In the genomic region with DNA sequence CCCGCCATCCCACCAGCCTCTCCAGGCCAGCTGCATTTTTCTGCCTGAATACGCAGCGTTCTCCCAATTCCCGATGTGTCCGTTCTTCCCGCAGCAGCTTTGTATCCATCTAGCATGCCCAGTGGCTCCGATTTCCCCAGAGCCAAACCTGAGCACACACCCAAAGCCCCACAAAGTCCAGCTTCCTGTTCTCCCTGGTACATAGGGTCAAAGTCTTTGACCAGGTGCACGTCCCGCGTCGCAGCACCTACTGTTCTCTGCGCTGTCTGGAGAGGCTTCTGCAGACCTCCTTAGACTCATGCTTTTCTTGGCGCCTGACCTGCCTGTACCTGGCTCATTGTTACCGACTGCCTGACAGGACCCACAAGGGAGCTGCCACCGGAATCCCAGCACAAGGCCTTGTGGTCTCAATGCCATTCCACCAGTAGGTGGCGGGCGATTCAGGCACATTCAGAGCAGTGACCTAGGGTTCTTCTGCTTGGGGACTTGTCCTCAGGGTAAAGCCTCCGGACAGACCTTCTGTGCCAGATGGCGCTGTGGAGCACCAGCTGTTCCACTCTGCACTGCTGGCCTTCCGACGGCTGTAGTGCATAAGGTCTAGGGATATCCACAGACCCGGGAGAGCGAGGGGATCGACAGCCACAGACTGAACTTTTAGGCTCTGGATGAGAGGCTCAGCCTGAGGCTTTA, we compare ENCODE assay signal across 8 mouse cellular contexts. TPM values are rescaled to one million over a fixed set of nuclear protein-coding genes. Genes with fewer than 3 reads are reported as not detected.
DNase-seq lines count a peak whose midpoint lies in the region; ATAC-seq and TF ChIP-seq lines count a peak whose summit lies in the region.

No protein-coding gene starts in this region.

- H3K79me2 ChIP-seq in C2C12 (ENCODE audit: control insufficient read depth, insufficient read depth): no peaks in the 10 kb centered on the region

- peak; percentile 99 for DNase-seq in brain, adult 2 months (ENCODE audit: low read depth, low spot score)
- peak; percentile 72 to 83 for DNase-seq in monocyte, adult 2 months (ENCODE audit: low read depth in 1 of 2, low spot score in 2 of 2)
- DNase-seq in spleen, postnatal 14 days (ENCODE audit: low spot score in 2 of 2): peak; percentile 77 to 86

- H3K4me2 ChIP-seq in heart, embryonic 11.5 days: peak overlapping the region; percentile 10
- peak overlapping the region; percentile 31 for H3K4me2 ChIP-seq in kidney, embryonic 15.5 days
- H3K4me2 ChIP-seq in limb, embryonic 15.5 days: peak overlapping the region; percentile 5; the same call in 1 of the 2 replicates

- H3K79me3 ChIP-seq in C2C12 (ENCODE audit: low read depth): no peaks in the 10 kb centered on the region

- peaks cover 10% of the 10 kb centered on the region for H3K36me3 ChIP-seq in C2C12 (ENCODE audit: control insufficient read depth, insufficient read depth)
- no peaks in the 10 kb centered on the region for H3K36me3 ChIP-seq in heart, embryonic 11.5 days (ENCODE audit: control insufficient read depth, insufficient read depth, low read length)
- H3K36me3 ChIP-seq in kidney, embryonic 15.5 days: peaks cover 17% of the 10 kb centered on the region
- H3K36me3 ChIP-seq in limb, embryonic 15.5 days: peaks cover 19% of the 10 kb centered on the region

- TF ChIP-seq POLR2A in embryonic fibroblast, embryonic 13.5 days (IDR thresholded peaks at IDR 0.05; ENCODE audit: low read depth, low read length): no peak

- H3K27ac ChIP-seq in embryonic fibroblast, embryonic 13.5 days (ENCODE audit: insufficient read depth, low read length): no peak overlapping the region
- no peak overlapping the region for H3K27ac ChIP-seq in heart, embryonic 11.5 days (ENCODE audit: low read depth, low read length)
- peak overlapping the region; percentile 9; the same call in 1 of the 2 replicates for H3K27ac ChIP-seq in kidney, embryonic 15.5 days
- no peak overlapping the region for H3K27ac ChIP-seq in limb, embryonic 15.5 days

- peak; percentile 80 for ATAC-seq in heart, embryonic 11.5 days (replicated peaks; ENCODE audit: insufficient number of reproducible peaks, low FRiP score, low TSS enrichment)
- peak; percentile 86 for ATAC-seq in kidney, embryonic 15.5 days (replicated peaks; ENCODE audit: low FRiP score)
- peak; percentile 55 for ATAC-seq in limb, embryonic 15.5 days (ENCODE audit: insufficient number of reproducible peaks, low FRiP score, low TSS enrichment, low read depth)

- no peak overlapping the region for H3K4me3 ChIP-seq in C2C12 (ENCODE audit: insufficient read depth, poor library complexity, severe bottlenecking)
- H3K4me3 ChIP-seq in embryonic fibroblast, embryonic 13.5 days (ENCODE audit: insufficient read depth, low read length): no peak overlapping the region
- no peak overlapping the region for H3K4me3 ChIP-seq in heart, embryonic 11.5 days (ENCODE audit: low read depth, low read length)
- H3K4me3 ChIP-seq in kidney, embryonic 15.5 days (replicated peaks): no peak overlapping the region
- H3K4me3 ChIP-seq in limb, embryonic 15.5 days: no peak overlapping the region; the same call in 1 of the 2 replicates

- H3ac ChIP-seq in C2C12 (ENCODE audit: control insufficient read depth, insufficient read length, low read depth): no peak overlapping the region

- peak; percentile 97 for TF ChIP-seq CTCF in C2C12 (IDR thresholded peaks at IDR 0.05; ENCODE audit: control insufficient read depth, insufficient read depth, insufficient read length)
- peak; percentile 95 for TF ChIP-seq CTCF in embryonic fibroblast, embryonic 13.5 days (IDR thresholded peaks at IDR 0.05; ENCODE audit: borderline replicate concordance, insufficient read depth, low read length)

- H3K9me3 ChIP-seq in heart, embryonic 11.5 days (replicated peaks; ENCODE audit: control insufficient read depth, low read length): no peaks in the 10 kb centered on the region
- H3K9me3 ChIP-seq in kidney, embryonic 15.5 days (replicated peaks): no peaks in the 10 kb centered on the region
- H3K9me3 ChIP-seq in limb, embryonic 15.5 days: no peaks in the 10 kb centered on the region

- no peaks in the 10 kb centered on the region for H3K27me3 ChIP-seq in C2C12 (ENCODE audit: control insufficient read depth, insufficient read depth, insufficient read length)
- H3K27me3 ChIP-seq in heart, embryonic 11.5 days (ENCODE audit: control insufficient read depth, insufficient read depth, low read length): no peaks in the 10 kb centered on the region
- peaks cover 6% of the 10 kb centered on the region for H3K27me3 ChIP-seq in kidney, embryonic 15.5 days
- H3K27me3 ChIP-seq in limb, embryonic 15.5 days: no peaks in the 10 kb centered on the region

- 13% methylated on average over 24 of the region's 24 CpGs for WGBS in heart, embryonic 11.5 days (ENCODE audit: insufficient replicate concordance)
- 15% methylated on average over 24 of the region's 24 CpGs for WGBS in kidney, embryonic 15.5 days
- WGBS in limb, embryonic 15.5 days: 18% methylated on average over 24 of the region's 24 CpGs

- H3K4me1 ChIP-seq in embryonic fibroblast, embryonic 13.5 days (ENCODE audit: control insufficient read depth, insufficient read depth, low read length): no peaks in the 10 kb centered on the region
- peaks cover 9% of the 10 kb centered on the region; the same call in 1 of the 2 replicates for H3K4me1 ChIP-seq in heart, embryonic 11.5 days (ENCODE audit: control insufficient read depth, insufficient read depth, low read length)
- H3K4me1 ChIP-seq in kidney, embryonic 15.5 days: peaks cover 25% of the 10 kb centered on the region
- H3K4me1 ChIP-seq in limb, embryonic 15.5 days: peaks cover 23% of the 10 kb centered on the region

- H3K9ac ChIP-seq in heart, embryonic 11.5 days (ENCODE audit: low read depth, low read length): no peak overlapping the region
- H3K9ac ChIP-seq in kidney, embryonic 15.5 days: no peak overlapping the region
- no peak overlapping the region for H3K9ac ChIP-seq in limb, embryonic 15.5 days

TF ChIP-seq in C2C12, 6 proteins besides CTCF, POLR2A, EP300 and RAD21:
- TF ChIP-seq FOSL1 (IDR thresholded peaks at IDR 0.05; ENCODE audit: insufficient read depth, low read length, poor library complexity, severe bottlenecking) (no peak), MYOD1 (IDR thresholded peaks at IDR 0.05; ENCODE audit: control insufficient read depth, insufficient read length, low read depth) (peak; percentile 85), MYOG (IDR thresholded peaks at IDR 0.05; ENCODE audit: control insufficient read depth, extremely low read depth, insufficient read length) (no peak), MAX (IDR thresholded peaks at IDR 0.05) (peak; percentile 67)

RNA-seq across cellular contexts. Expression of a gene that starts 27.3 kb away (rescaled TPM):
- polyA plus RNA-seq in C2C12 (2012; fragmentation: generic; extraction: Trizol): 37.5 TPM
- 21.4 and 22.8 TPM in 2 replicates for polyA plus RNA-seq in embryonic fibroblast, embryonic 13.5 days (2011; ENCODE audit: insufficient read length, low read depth, missing spikeins)
- 9.9 and 12.1 TPM in 2 replicates for polyA plus RNA-seq in heart, embryonic 11.5 days (2014; fragmentation: Nextera tagmentation; extraction: Ambion mirVana)
- polyA plus RNA-seq in kidney, embryonic 15.5 days (2015; fragmentation: Nextera tagmentation; extraction: Ambion mirVana): 28.2 and 29.3 TPM in 2 replicates
- polyA plus RNA-seq in limb, embryonic 15.5 days (2015; fragmentation: Nextera tagmentation; extraction: Ambion mirVana): 29.8 and 32.1 TPM in 2 replicates

RNA-seq across cellular contexts. Expression of a gene that starts 29.1 kb away (rescaled TPM):
- 32.6 TPM for polyA plus RNA-seq in C2C12 (2012; fragmentation: generic; extraction: Trizol)
- 37.4 and 43.1 TPM in 2 replicates for polyA plus RNA-seq in embryonic fibroblast, embryonic 13.5 days (2011; ENCODE audit: insufficient read length, low read depth, missing spikeins)
- 15.0 and 16.3 TPM in 2 replicates for polyA plus RNA-seq in heart, embryonic 11.5 days (2014; fragmentation: Nextera tagmentation; extraction: Ambion mirVana)
- polyA plus RNA-seq in kidney, embryonic 15.5 days (2015; fragmentation: Nextera tagmentation; extraction: Ambion mirVana): 23.9 and 26.5 TPM in 2 replicates
- polyA plus RNA-seq in limb, embryonic 15.5 days (2015; fragmentation: Nextera tagmentation; extraction: Ambion mirVana): 28.9 and 30.7 TPM in 2 replicates

RNA-seq across cellular contexts. Expression of a gene that starts 40.4 kb away (rescaled TPM):
- polyA plus RNA-seq in C2C12 (2012; fragmentation: generic; extraction: Trizol): 156 TPM
- 53.0 and 71.3 TPM in 2 replicates for polyA plus RNA-seq in embryonic fibroblast, embryonic 13.5 days (2011; ENCODE audit: insufficient read length, low read depth, missing spikeins)
- polyA plus RNA-seq in heart, embryonic 11.5 days (2014; fragmentation: Nextera tagmentation; extraction: Ambion mirVana): 119 and 131 TPM in 2 replicates
- polyA plus RNA-seq in kidney, embryonic 15.5 days (2015; fragmentation: Nextera tagmentation; extraction: Ambion mirVana): 159 and 163 TPM in 2 replicates
- 124 TPM in 2 replicates for polyA plus RNA-seq in limb, embryonic 15.5 days (2015; fragmentation: Nextera tagmentation; extraction: Ambion mirVana)

RNA-seq across cellular contexts. Expression of a gene that starts 40.8 kb away (rescaled TPM):
- polyA plus RNA-seq in C2C12 (2012; fragmentation: generic; extraction: Trizol): 368 TPM
- polyA plus RNA-seq in embryonic fibroblast, embryonic 13.5 days (2011; ENCODE audit: insufficient read length, low read depth, missing spikeins): 143 and 150 TPM in 2 replicates
- 398 and 483 TPM in 2 replicates for polyA plus RNA-seq in heart, embryonic 11.5 days (2014; fragmentation: Nextera tagmentation; extraction: Ambion mirVana)
- polyA plus RNA-seq in kidney, embryonic 15.5 days (2015; fragmentation: Nextera tagmentation; extraction: Ambion mirVana): 216 and 224 TPM in 2 replicates
- 144 and 165 TPM in 2 replicates for polyA plus RNA-seq in limb, embryonic 15.5 days (2015; fragmentation: Nextera tagmentation; extraction: Ambion mirVana)
